Mouse (Mus musculus): ENCODE results near the gene Cacng6.

DNA sequence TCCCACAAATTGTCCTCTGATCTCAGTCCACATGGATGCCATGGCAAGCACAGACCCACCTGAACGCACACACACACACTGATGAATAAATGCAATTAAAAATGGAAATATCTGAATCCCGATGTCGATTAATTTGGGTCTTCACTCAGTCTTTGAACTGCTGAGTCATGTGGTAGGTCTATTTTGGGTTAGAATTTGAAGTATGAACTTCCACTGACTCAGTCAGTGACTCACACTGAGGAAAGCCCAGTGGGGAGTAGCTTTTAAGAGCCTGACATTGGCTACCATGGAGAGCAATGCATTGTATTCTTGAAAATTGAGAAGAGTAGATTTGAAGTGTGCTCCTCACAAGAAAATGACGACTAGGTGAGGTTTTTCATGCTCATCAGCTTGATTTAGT lies 23.0 kb downstream of the Cacng6 start:
- no peak for TF ChIP-seq ZMIZ1 (IDR thresholded peaks at IDR 0.05; ENCODE audit: low read depth, low read length)
- no peak for TF ChIP-seq CTCF (IDR thresholded peaks at IDR 0.05 in 2 of 3, conservative IDR thresholded peaks at IDR 0.05 in 1 of 3; ENCODE audit: control insufficient read depth in 1 of 3, insufficient read depth in 1 of 3, low read depth in 2 of 3, low read length in 3 of 3, poor library complexity in 1 of 3, severe bottlenecking in 1 of 3)
- TF ChIP-seq NRF1 (IDR thresholded peaks at IDR 0.05; ENCODE audit: insufficient read depth, low read depth, low read length, poor library complexity, severe bottlenecking) = no peak
- TF ChIP-seq NELFE (IDR thresholded peaks at IDR 0.05; ENCODE audit: low read depth, low read length) = no peak
- TF ChIP-seq CHD2 (IDR thresholded peaks at IDR 0.05; ENCODE audit: low read length) = no peak
- TF ChIP-seq ZC3H11A (IDR thresholded peaks at IDR 0.05; ENCODE audit: low read depth, low read length) = no peak
- TF ChIP-seq POLR2AphosphoS5 (IDR thresholded peaks at IDR 0.05; ENCODE audit: borderline replicate concordance, low read depth, low read length) = no peak
- TF ChIP-seq MAFK (IDR thresholded peaks at IDR 0.05; ENCODE audit: borderline replicate concordance, low read depth, low read length) = no peak
- TF ChIP-seq JUND (IDR thresholded peaks at IDR 0.05; ENCODE audit: low read depth, low read length) = no peak
- no peak for TF ChIP-seq RCOR1 (IDR thresholded peaks at IDR 0.05; ENCODE audit: low read depth, low read length)
- TF ChIP-seq TCF12 (IDR thresholded peaks at IDR 0.05; ENCODE audit: low read depth, low read length) = no peak
- no peak for TF ChIP-seq ETS1 (IDR thresholded peaks at IDR 0.05; ENCODE audit: low read depth, low read length)

Data from MEL (cell line).